Mouse (Mus musculus): ENCODE measurements around the gene Tfpt.
"Not testable (repeated sequence)": the region's sequence is repeated elsewhere in the genome, so short reads cannot be mapped to it uniquely, and the experiment has no call there.

The Tfpt gene

GRCm38 (mm10) chr7:3578196-3578595, 51.5 kb downstream of the Tfpt start:
- no peak for DNase-seq (ENCODE audit: extremely low spot score, low read depth, low spot score)

- no peak for DNase-seq (ENCODE audit: extremely low spot score, low read depth, low spot score)
Measured at GRCm38 (mm10) chr7:3576354-3577124, 53.2 kb downstream of the Tfpt start.

- no peak for DNase-seq (ENCODE audit: extremely low spot score, low read depth, low spot score)
Measured at GRCm38 (mm10) chr7:3574216-3574615, 55.5 kb downstream of the Tfpt start.

GRCm38 (mm10) chr7:3571847-3572246, 57.9 kb downstream of the Tfpt start:
- DNase-seq (ENCODE audit: extremely low spot score, low read depth, low spot score), result no peak

GRCm38 (mm10) chr7:3570580-3570979, 59.1 kb downstream of the Tfpt start:
- DNase-seq (ENCODE audit: extremely low spot score, low read depth, low spot score), result not testable (repeated sequence)
